Mouse (Mus musculus): ENCODE results near the gene Zfp787. TPM values are rescaled to one million over a fixed set of nuclear protein-coding genes. Genes with fewer than 3 reads are reported as not detected.

Gene Zfp787
- polyA plus RNA-seq, 2 experiments = 14.4 to 45.9 TPM

GRCm38 (mm10) chr7:6143991-6144531 is 11.7 kb downstream of the Zfp787 start:
- H3K4me3 ChIP-seq (replicated peaks; ENCODE audit: low read length) = no peak overlapping the region
- no peaks in the 10 kb centered on the region for H3K9me3 ChIP-seq (ENCODE audit: control insufficient read depth, low read length)
- TF ChIP-seq POLR2A (IDR thresholded peaks at IDR 0.05; ENCODE audit: borderline replicate concordance, extremely low read depth, insufficient read depth, insufficient read length) = no peak
- H3K27ac ChIP-seq (replicated peaks; ENCODE audit: low read depth, low read length) = no peak overlapping the region
- no peaks in the 10 kb centered on the region for H3K27me3 ChIP-seq (ENCODE audit: control insufficient read depth, insufficient read depth, low read length)
- 90% methylated on average over 2 of the region's 2 CpGs for WGBS
- DNase-seq (ENCODE audit: low spot score) = no peak
- no peak overlapping the region for H3K9ac ChIP-seq (ENCODE audit: low read depth, low read length, severe bottlenecking)
- peaks cover 16% of the 10 kb centered on the region; the same call in 1 of the 2 replicates for H3K36me3 ChIP-seq (ENCODE audit: control insufficient read depth, insufficient read depth, low read length)
- no peak for ATAC-seq (ENCODE audit: low FRiP score, low read depth)
- H3K4me2 ChIP-seq (replicated peaks; ENCODE audit: low read depth, low read length, severe bottlenecking) = no peak overlapping the region
- H3K4me1 ChIP-seq (ENCODE audit: control insufficient read depth, insufficient read depth, low read length) = peaks cover 3% of the 10 kb centered on the region; the same call in 1 of the 2 replicates

GRCm38 (mm10) chr7:6139295-6139694 is 16.5 kb downstream of the Zfp787 start:
- TF ChIP-seq POLR2A (IDR thresholded peaks at IDR 0.05; ENCODE audit: borderline replicate concordance, extremely low read depth, insufficient read depth, insufficient read length) = no peak
- Histone ChIP-seq H3K4me1 (ENCODE audit: control insufficient read depth, insufficient read depth, low read length) (no peaks in the 10 kb centered on the region), H3K4me3 (replicated peaks; ENCODE audit: low read length) (no peak overlapping the region), H3K27ac (replicated peaks; ENCODE audit: low read depth, low read length) (no peak overlapping the region), H3K9ac (ENCODE audit: low read depth, low read length, severe bottlenecking) (no peak overlapping the region), H3K4me2 (replicated peaks; ENCODE audit: low read depth, low read length, severe bottlenecking) (no peak overlapping the region), H3K27me3 (ENCODE audit: control insufficient read depth, insufficient read depth, low read length) (no peaks in the 10 kb centered on the region), H3K9me3 (ENCODE audit: control insufficient read depth, low read length) (no peaks in the 10 kb centered on the region), H3K36me3 (ENCODE audit: control insufficient read depth, insufficient read depth, low read length) (peaks cover 21% of the 10 kb centered on the region; the same call in 1 of the 2 replicates)
- DNase-seq (ENCODE audit: low spot score) (no peak), ATAC-seq (ENCODE audit: low FRiP score, low read depth) (peak; percentile 43; the same call in 1 of the 2 replicates)
- WGBS = 68% methylated on average over 3 of the region's 3 CpGs

GRCm38 (mm10) chr7:6136497-6136896 is 19.3 kb downstream of the Zfp787 start:
- Histone ChIP-seq H3K4me2 (replicated peaks; ENCODE audit: low read depth, low read length, severe bottlenecking) (no peak overlapping the region), H3K4me1 (ENCODE audit: control insufficient read depth, insufficient read depth, low read length) (no peaks in the 10 kb centered on the region), H3K27me3 (ENCODE audit: control insufficient read depth, insufficient read depth, low read length) (no peaks in the 10 kb centered on the region), H3K4me3 (replicated peaks; ENCODE audit: low read length) (no peak overlapping the region), H3K9ac (ENCODE audit: low read depth, low read length, severe bottlenecking) (no peak overlapping the region), H3K27ac (replicated peaks; ENCODE audit: low read depth, low read length) (no peak overlapping the region), H3K9me3 (ENCODE audit: control insufficient read depth, low read length) (peaks cover 9% of the 10 kb centered on the region; the same call in 1 of the 2 replicates), H3K36me3 (ENCODE audit: control insufficient read depth, insufficient read depth, low read length) (peaks cover 42% of the 10 kb centered on the region)
- TF ChIP-seq POLR2A (IDR thresholded peaks at IDR 0.05; ENCODE audit: borderline replicate concordance, extremely low read depth, insufficient read depth, insufficient read length) = no peak
- ATAC-seq (ENCODE audit: low FRiP score, low read depth) = no peak
- no peak for DNase-seq (ENCODE audit: low spot score)

- Histone ChIP-seq H3K36me3 (ENCODE audit: control insufficient read depth, insufficient read depth, low read length) (peaks cover 40% of the 10 kb centered on the region), H3K27me3 (ENCODE audit: control insufficient read depth, insufficient read depth, low read length) (no peaks in the 10 kb centered on the region), H3K9ac (ENCODE audit: low read depth, low read length, severe bottlenecking) (no peak overlapping the region), H3K27ac (replicated peaks; ENCODE audit: low read depth, low read length) (no peak overlapping the region), H3K4me1 (ENCODE audit: control insufficient read depth, insufficient read depth, low read length) (no peaks in the 10 kb centered on the region), H3K9me3 (ENCODE audit: control insufficient read depth, low read length) (peaks cover 9% of the 10 kb centered on the region; the same call in 1 of the 2 replicates), H3K4me3 (replicated peaks; ENCODE audit: low read length) (no peak overlapping the region), H3K4me2 (replicated peaks; ENCODE audit: low read depth, low read length, severe bottlenecking) (no peak overlapping the region)
- WGBS = 73% methylated on average over 30 of the region's 30 CpGs
- TF ChIP-seq POLR2A (IDR thresholded peaks at IDR 0.05; ENCODE audit: borderline replicate concordance, extremely low read depth, insufficient read depth, insufficient read length) = no peak
- DNase-seq (ENCODE audit: low spot score) (no peak), ATAC-seq (ENCODE audit: low FRiP score, low read depth) (no peak)
Measured at GRCm38 (mm10) chr7:6132646-6133045, 23.2 kb downstream of the Zfp787 start.

GRCm38 (mm10) chr7:6130346-6130745 is 25.5 kb downstream of the Zfp787 start:
- ATAC-seq (ENCODE audit: low FRiP score, low read depth) (no peak), DNase-seq (ENCODE audit: low spot score) (no peak)
- Histone ChIP-seq H3K4me2 (replicated peaks; ENCODE audit: low read depth, low read length, severe bottlenecking) (no peak overlapping the region), H3K4me3 (replicated peaks; ENCODE audit: low read length) (no peak overlapping the region), H3K36me3 (ENCODE audit: control insufficient read depth, insufficient read depth, low read length) (peaks cover 36% of the 10 kb centered on the region), H3K27ac (replicated peaks; ENCODE audit: low read depth, low read length) (no peak overlapping the region), H3K9ac (ENCODE audit: low read depth, low read length, severe bottlenecking) (no peak overlapping the region), H3K27me3 (ENCODE audit: control insufficient read depth, insufficient read depth, low read length) (no peaks in the 10 kb centered on the region), H3K4me1 (ENCODE audit: control insufficient read depth, insufficient read depth, low read length) (no peaks in the 10 kb centered on the region), H3K9me3 (ENCODE audit: control insufficient read depth, low read length) (peaks cover 9% of the 10 kb centered on the region; the same call in 1 of the 2 replicates)
- 41% methylated on average over 4 of the region's 4 CpGs for WGBS
- TF ChIP-seq POLR2A (IDR thresholded peaks at IDR 0.05; ENCODE audit: borderline replicate concordance, extremely low read depth, insufficient read depth, insufficient read length) = no peak
